Mouse (Mus musculus) embryonic facial prominence, embryonic 15.5 days (tissue): Measurements from ENCODE around the gene Tamm41. TPM values are rescaled to one million over a fixed set of nuclear protein-coding genes. Genes with fewer than 3 reads are reported as not detected.
A peak's percentile ranks its signal among the peaks of the same experiment; 100 is the strongest.

Experiments used
- ATAC-seq: fragments of 200-750 bp; cut with Nextera tagmentation; 2 replicates; pipeline ENCODE4 v1.8.0; 2017; ENCODE audit warnings: low read depth, moderate TSS enrichment; ENCODE audit not compliant: insufficient number of reproducible peaks, low FRiP score, low TSS enrichment
- H3K27ac ChIP-seq: fragments of 300-500 bp; sonication (generic); replicated peaks from 2 replicates; pipeline ENCODE4 v1.5.1; 2015; ENCODE audit warnings: mild to moderate bottlenecking, inconsistent platforms
- H3K27me3 ChIP-seq: fragments of 300-500 bp; sonication (generic); 2 replicates; pipeline ENCODE4 v1.6.1; 2015; ENCODE audit warnings: inconsistent platforms
- H3K36me3 ChIP-seq: fragments of 300-500 bp; sonication (generic); 2 replicates; pipeline ENCODE4 v1.6.1; 2015; ENCODE audit warnings: mild to moderate bottlenecking, inconsistent platforms
- H3K4me1 ChIP-seq: fragments of 300-500 bp; sonication (generic); 2 replicates; pipeline ENCODE4 v1.6.1; 2015; ENCODE audit warnings: inconsistent platforms
- H3K4me2 ChIP-seq: fragments of 300-500 bp; sonication (generic); replicated peaks from 2 replicates; pipeline ENCODE4 v1.6.1; 2015; ENCODE audit warnings: mild to moderate bottlenecking, inconsistent platforms
- H3K4me3 ChIP-seq: fragments of 300-500 bp; sonication (generic); replicated peaks from 2 replicates; pipeline ENCODE4 v1.5.1; 2015; ENCODE audit warnings: mild to moderate bottlenecking, inconsistent platforms
- H3K9ac ChIP-seq: fragments of 300-500 bp; sonication (generic); 2 replicates; pipeline ENCODE4 v1.6.1; 2015; ENCODE audit warnings: inconsistent platforms
- H3K9me3 ChIP-seq: fragments of 300-500 bp; sonication (generic); replicated peaks from 2 replicates; pipeline ENCODE4 v1.6.1; 2016; ENCODE audit warnings: inconsistent platforms
- WGBS: fragments of 180-500 bp; shearing (Covaris S2); methylation state at CpG from one replicate; pipeline ENCODE4 v1.1.7; 2015; 5-methylcytosine and 5-hydroxymethylcytosine counted together
- polyA plus RNA-seq: library from polyadenylated mRNA; unstranded; fragments of >200 nt; fragmentation: Nextera tagmentation; extraction: Ambion mirVana; gene quantifications from 2 replicates; pipeline ENCODE4 v1.2.1, GENCODE M21; 2015

The Tamm41 gene
- polyA plus RNA-seq, 1 experiment from 2014 or later = 54.7 TPM

DNA sequence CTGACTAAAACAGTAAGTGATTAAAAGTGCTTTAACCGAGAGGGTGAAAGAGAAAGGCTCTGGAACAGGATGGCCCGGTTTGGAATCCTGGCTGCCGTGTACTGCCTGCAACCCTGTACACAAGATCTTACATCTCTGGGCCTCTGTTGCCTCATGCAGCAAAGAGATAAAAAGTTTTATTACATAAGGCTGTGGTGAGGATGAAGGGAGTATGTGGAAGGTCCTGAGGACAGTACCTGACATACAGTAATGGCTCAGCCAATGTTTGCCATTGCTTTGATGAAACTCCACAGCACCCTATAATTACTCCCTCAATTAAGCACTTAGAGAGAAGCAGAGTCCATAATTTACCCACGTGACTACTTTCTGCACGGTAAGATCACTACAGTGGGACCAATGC is 40.8 kb downstream of the Tamm41 start:
- WGBS = 51% methylated on average over 5 of the region's 5 CpGs
- H3K4me3 ChIP-seq = no peak overlapping the region
- no peaks in the 10 kb centered on the region for H3K9me3 ChIP-seq
- peak overlapping the region; percentile 77 for H3K27ac ChIP-seq
- H3K36me3 ChIP-seq = 0 out of 2 replicates have a peak, but pooled peaks cover 5% of the 10 kb centered on the region
- peaks cover 42% of the 10 kb centered on the region for H3K4me1 ChIP-seq
- no peak overlapping the region for H3K4me2 ChIP-seq
- H3K27me3 ChIP-seq = no peaks in the 10 kb centered on the region
- H3K9ac ChIP-seq = no peak overlapping the region
- ATAC-seq = no peak

DNA sequence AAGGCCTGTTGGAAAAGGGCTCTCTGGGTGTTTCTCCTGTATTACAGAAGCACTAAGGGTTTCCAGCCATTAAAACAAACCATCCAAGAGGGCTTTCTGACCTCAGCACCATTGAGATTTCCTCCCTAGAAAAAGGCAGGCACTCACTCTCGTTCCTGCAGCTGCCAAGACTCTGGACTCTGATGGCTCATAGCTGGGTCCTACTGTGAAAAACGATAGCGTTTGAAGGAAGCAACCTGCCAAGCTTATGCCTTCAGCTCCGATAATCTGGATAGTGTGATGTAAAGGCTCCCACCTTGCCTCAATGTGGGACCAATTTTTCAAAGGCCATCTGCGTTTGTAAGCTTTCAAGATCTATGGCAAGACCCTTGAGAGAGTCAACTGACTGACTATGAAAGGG is 43.6 kb downstream of the Tamm41 start:
- no peak overlapping the region for H3K9ac ChIP-seq
- no peaks in the 10 kb centered on the region for H3K36me3 ChIP-seq
- no peak overlapping the region for H3K4me3 ChIP-seq
- no peaks in the 10 kb centered on the region for H3K27me3 ChIP-seq
- no peaks in the 10 kb centered on the region for H3K9me3 ChIP-seq
- WGBS = 78% methylated on average over 5 of the region's 5 CpGs
- peaks cover 55% of the 10 kb centered on the region for H3K4me1 ChIP-seq
- no peak overlapping the region for H3K4me2 ChIP-seq
- peak overlapping the region; percentile 68 for H3K27ac ChIP-seq
- no peak for ATAC-seq

DNA sequence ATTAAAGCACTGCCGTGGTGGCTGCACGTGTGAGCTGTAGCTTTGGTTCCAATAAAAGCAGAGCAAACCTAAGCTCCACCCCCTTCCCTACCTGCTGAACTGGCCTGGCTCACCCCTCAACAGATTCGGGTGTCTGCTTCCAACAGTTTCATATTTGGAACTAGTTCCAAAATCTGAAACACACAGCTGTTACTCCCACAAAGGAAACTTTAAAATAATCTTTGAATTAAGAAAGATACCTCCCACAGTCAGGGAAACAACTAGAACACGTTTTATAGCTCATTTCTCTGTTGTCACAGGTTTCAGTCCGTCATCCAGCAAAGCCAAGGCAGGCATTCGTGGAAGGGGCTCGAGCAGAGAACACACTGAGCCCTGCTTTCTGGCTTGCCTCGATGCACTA is 44.0 kb downstream of the Tamm41 start:
- H3K4me2 ChIP-seq = no peak overlapping the region
- no peaks in the 10 kb centered on the region for H3K27me3 ChIP-seq
- no peaks in the 10 kb centered on the region for H3K36me3 ChIP-seq
- peak overlapping the region; percentile 68 for H3K27ac ChIP-seq
- no peaks in the 10 kb centered on the region for H3K9me3 ChIP-seq
- 36% methylated on average over 8 of the region's 8 CpGs for WGBS
- peaks cover 60% of the 10 kb centered on the region for H3K4me1 ChIP-seq
- H3K4me3 ChIP-seq = no peak overlapping the region
- no peak overlapping the region for H3K9ac ChIP-seq
- no peak for ATAC-seq

DNA sequence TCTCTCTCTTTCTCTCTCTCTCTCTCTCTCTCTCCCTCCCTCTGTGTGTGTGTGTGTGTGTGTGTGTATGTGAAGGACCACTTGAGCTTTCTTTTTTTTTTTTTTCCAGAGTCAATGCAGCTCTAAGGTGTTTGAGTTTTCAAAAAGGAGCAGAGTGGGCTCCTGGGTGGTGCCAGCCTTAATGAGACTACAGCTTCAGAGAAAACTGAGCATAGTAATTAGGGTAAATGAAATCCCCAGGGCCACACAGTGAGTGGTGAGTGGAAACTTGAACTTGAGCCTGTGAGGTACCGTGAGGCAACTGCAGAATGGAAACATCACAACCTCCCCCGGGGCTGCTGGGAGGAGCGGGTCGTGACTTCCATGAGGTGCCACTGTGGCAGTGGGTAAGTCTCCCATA is 45.8 kb downstream of the Tamm41 start:
- Histone ChIP-seq H3K4me2 (no peak overlapping the region), H3K4me1 (peaks cover 51% of the 10 kb centered on the region), H3K9ac (no peak overlapping the region), H3K27ac (peak overlapping the region; percentile 65; the same call in 1 of the 2 replicates), H3K36me3 (no peaks in the 10 kb centered on the region), H3K27me3 (no peaks in the 10 kb centered on the region), H3K4me3 (no peak overlapping the region), H3K9me3 (no peaks in the 10 kb centered on the region)
- no peak for ATAC-seq
- 58% methylated on average over 4 of the region's 4 CpGs for WGBS

DNA sequence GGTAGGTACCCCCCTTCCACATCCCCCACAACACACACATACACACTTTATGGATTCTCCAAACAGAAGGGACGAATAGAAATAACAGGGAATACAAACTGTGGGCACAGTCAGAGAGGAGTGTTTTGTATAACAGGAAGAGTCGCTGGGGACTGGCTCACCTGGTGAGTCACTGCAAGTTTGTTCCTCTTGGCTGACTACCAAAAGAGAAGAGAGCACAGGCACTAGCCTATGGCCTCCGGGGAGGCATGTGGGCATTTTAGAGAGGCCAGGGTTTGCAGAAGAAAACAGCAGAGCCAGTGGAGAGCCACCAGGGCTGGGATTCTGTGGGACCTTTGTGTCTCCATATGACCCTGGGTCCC is 49.1 kb downstream of the Tamm41 start:
- 50% methylated on average over 3 of the region's 3 CpGs for WGBS
- Histone ChIP-seq H3K27me3 (no peaks in the 10 kb centered on the region), H3K9ac (0 out of 2 replicates have a peak overlapping the region, but pooled peaks have one; percentile 4), H3K4me3 (no peak overlapping the region), H3K4me2 (no peak overlapping the region), H3K36me3 (no peaks in the 10 kb centered on the region), H3K27ac (peak overlapping the region; percentile 91), H3K4me1 (peaks cover 35% of the 10 kb centered on the region), H3K9me3 (no peaks in the 10 kb centered on the region)
- ATAC-seq = peak; percentile 56

DNA sequence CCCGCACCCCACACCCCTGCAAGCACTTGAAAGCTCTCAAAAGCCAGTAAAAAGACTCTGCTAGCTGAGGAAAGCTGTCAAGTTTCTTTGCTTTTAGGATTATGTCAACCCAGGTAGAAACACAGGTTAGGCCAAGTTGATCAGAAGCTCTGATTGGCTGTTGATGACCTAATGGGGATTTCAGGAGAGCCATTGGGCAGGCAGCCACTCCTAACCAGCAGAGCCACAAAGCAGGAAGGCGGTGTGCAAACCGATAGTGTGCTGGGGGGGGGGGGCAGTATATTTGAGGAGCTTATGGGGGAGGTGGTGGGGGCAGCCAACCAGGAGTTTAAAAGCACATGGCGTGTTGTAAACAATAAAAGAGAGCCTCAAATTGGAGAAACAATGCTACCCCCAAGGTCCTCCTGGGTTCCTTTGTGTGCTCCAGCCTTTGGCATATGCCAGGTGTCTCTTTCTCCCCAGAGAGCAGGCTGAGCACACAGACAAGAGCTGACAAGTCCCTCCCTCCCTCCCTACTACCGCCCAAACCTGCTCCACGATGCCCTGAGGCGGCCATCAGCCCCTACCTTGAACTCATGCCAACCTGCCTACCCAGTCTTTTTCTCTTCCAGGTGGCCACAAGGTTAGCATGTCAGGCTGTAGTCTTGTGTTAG is 49.6 kb downstream of the Tamm41 start:
- Histone ChIP-seq H3K36me3 (no peaks in the 10 kb centered on the region), H3K4me1 (peaks cover 32% of the 10 kb centered on the region), H3K4me3 (no peak overlapping the region), H3K27me3 (no peaks in the 10 kb centered on the region), H3K27ac (peak overlapping the region; percentile 91), H3K9ac (0 out of 2 replicates have a peak overlapping the region, but pooled peaks have one; percentile 4), H3K4me2 (no peak overlapping the region), H3K9me3 (no peaks in the 10 kb centered on the region)
- 48% methylated on average over 7 of the region's 7 CpGs for WGBS
- ATAC-seq = peak; percentile 86

DNA sequence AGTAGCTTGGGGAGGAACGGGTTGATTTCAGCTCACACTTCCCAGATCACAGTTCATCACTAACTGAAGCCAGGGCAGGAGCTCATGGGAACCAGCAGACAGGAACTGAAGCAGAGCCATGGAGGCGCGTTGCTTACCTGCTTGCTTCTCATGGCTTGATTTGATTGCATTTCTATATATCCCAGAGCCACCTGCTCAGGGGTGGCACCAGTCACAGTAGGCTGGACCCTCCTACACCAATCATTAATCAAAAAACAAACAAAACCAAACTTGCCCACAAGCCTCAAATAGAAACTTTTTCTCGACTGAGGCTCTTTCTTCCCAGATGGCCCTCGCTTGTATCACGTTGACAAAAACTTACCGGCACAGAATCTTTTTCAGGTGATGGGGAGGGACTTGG is 55.0 kb downstream of the Tamm41 start:
- Histone ChIP-seq H3K4me1 (0 out of 2 replicates have a peak, but pooled peaks cover under 1% of the 10 kb centered on the region), H3K4me2 (no peak overlapping the region), H3K9me3 (no peaks in the 10 kb centered on the region), H3K27ac (no peak overlapping the region), H3K9ac (no peak overlapping the region), H3K36me3 (no peaks in the 10 kb centered on the region), H3K4me3 (no peak overlapping the region), H3K27me3 (no peaks in the 10 kb centered on the region)
- no peak for ATAC-seq
- 70% methylated on average over 7 of the region's 7 CpGs for WGBS

DNA sequence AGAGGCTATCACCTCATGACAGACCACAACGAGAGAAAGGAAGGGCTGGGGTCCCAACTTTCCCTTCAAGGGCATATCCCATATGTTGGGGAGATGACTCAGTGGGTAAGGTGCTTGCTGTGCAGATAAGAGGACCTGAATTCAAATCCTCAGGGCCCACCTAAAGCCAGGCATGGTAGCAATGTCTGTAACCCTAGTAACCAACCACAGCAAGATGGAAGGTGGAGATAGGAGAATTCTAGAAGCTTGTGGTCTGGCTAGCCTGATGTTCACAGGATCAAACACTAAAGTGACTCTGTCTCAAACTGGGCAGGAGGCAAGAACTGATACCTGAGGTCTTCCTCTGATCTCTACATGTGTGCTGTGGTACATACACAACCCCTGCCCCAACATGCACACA is 58.0 kb downstream of the Tamm41 start:
- WGBS = 69% methylated on average over 1 of the region's 1 CpGs
- Histone ChIP-seq H3K4me2 (no peak overlapping the region), H3K9ac (no peak overlapping the region), H3K27me3 (no peaks in the 10 kb centered on the region), H3K4me3 (no peak overlapping the region), H3K36me3 (no peaks in the 10 kb centered on the region), H3K9me3 (no peaks in the 10 kb centered on the region), H3K4me1 (peaks cover 22% of the 10 kb centered on the region), H3K27ac (no peak overlapping the region)
- ATAC-seq = no peak

DNA sequence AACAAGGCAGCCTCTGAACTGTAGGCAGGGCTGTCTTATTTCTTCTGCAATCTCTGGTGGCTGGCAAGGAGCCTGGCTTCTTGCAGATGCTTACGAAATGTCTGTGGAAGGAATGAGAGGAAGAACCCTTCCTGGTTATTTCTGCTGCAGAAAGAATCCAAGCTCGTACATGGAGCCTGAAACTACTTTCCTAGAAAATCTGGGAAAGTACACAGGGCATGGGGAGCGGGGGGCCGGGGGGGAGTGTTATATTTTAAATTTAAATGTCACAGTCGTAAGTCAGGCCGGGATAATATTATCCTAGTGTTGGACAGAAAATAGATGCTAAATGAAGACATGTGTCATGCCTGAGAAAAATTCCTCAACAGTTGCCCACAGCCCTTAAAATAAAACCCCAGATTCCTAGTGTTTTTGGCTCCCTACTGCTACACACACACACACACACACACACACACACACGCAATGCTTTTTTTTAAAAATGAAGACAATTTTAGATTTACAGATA is 60.7 kb downstream of the Tamm41 start:
- WGBS = 39% methylated on average over 7 of the region's 7 CpGs
- no peaks in the 10 kb centered on the region for H3K27me3 ChIP-seq
- H3K9me3 ChIP-seq = no peaks in the 10 kb centered on the region
- H3K36me3 ChIP-seq = no peaks in the 10 kb centered on the region
- no peak overlapping the region for H3K9ac ChIP-seq
- no peak overlapping the region for H3K4me2 ChIP-seq
- peak; percentile 77; the same call in 1 of the 2 replicates for ATAC-seq
- H3K4me3 ChIP-seq = no peak overlapping the region
- peaks cover 22% of the 10 kb centered on the region for H3K4me1 ChIP-seq
- H3K27ac ChIP-seq = peak overlapping the region; percentile 86

DNA sequence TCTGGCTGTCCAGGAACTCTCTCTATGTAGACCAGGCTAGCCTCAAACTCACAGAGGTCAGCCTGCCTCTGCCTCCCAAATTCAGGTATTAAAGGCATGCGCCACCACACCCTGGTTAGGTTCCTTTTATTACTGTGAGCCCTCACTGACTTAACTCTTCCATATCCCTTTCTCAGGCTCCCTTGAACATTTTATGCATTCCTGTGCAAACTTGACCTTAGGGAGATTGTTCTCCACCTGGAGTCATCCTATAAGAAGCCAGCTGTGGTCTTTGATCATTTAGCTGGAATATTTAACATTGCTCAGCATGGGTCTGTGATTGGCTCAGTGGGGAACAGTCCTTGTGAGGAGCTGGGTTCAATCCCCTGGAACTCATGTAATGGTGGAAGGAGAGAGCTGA is 63.3 kb downstream of the Tamm41 start:
- Histone ChIP-seq H3K9me3 (no peaks in the 10 kb centered on the region), H3K9ac (no peak overlapping the region), H3K4me1 (peaks cover 36% of the 10 kb centered on the region), H3K36me3 (no peaks in the 10 kb centered on the region), H3K4me2 (no peak overlapping the region), H3K27me3 (no peaks in the 10 kb centered on the region), H3K27ac (no peak overlapping the region), H3K4me3 (no peak overlapping the region)
- ATAC-seq = no peak
- WGBS = 100% methylated on average over 1 of the region's 1 CpGs

DNA sequence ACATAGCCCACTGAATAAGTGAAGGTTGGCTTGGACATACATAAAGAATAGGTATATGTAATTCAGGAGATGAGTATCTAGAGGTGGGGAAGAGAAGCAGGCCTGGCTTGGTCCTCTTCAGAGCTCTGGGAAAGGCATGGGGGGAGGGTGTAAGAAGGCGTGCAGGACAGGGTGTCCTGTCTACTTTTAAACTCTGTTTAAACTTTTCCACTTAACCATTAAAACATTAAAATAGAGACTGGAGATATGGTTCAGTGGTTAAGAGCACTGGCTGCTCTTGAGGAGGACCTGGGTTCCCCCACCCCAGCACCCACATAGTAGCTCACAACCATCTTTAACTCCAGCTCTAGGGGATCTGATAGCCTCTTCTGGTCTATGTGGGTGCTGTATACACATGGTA is 64.7 kb downstream of the Tamm41 start:
- no peak for ATAC-seq
- H3K4me3 ChIP-seq = no peak overlapping the region
- no peaks in the 10 kb centered on the region for H3K36me3 ChIP-seq
- H3K9ac ChIP-seq = no peak overlapping the region
- H3K27ac ChIP-seq = no peak overlapping the region
- no peak overlapping the region for H3K4me2 ChIP-seq
- H3K9me3 ChIP-seq = no peaks in the 10 kb centered on the region
- peaks cover 37% of the 10 kb centered on the region for H3K4me1 ChIP-seq
- WGBS = 67% methylated on average over 1 of the region's 1 CpGs
- no peaks in the 10 kb centered on the region for H3K27me3 ChIP-seq

DNA sequence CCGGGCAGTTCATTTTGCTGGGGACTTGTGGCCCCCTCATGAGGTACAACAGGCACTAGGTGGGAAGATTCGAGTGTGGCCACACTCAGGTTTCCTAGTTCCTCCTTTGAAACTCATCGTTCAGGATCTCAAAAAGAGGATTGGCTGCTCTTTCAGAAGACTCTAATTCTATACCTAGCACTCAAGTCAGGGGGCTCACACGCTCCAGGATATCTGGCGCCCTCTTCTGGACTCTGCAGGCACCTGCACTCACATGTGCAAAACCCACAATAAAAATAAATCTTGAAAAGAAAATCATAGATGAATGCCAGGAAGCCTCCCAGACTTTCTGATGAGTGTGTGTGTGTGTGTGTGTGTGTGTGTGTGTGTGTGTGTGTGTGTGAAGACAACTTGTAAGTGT is 66.8 kb downstream of the Tamm41 start:
- H3K9me3 ChIP-seq = no peaks in the 10 kb centered on the region
- no peak overlapping the region for H3K9ac ChIP-seq
- H3K27me3 ChIP-seq = no peaks in the 10 kb centered on the region
- H3K4me1 ChIP-seq = peaks cover 36% of the 10 kb centered on the region
- peak overlapping the region; percentile 94 for H3K27ac ChIP-seq
- no peak overlapping the region for H3K4me2 ChIP-seq
- H3K4me3 ChIP-seq = no peak overlapping the region
- no peak for ATAC-seq
- H3K36me3 ChIP-seq = no peaks in the 10 kb centered on the region
- 68% methylated on average over 5 of the region's 5 CpGs for WGBS
